Mouse (Mus musculus) G1E (cell line): Measurements from ENCODE around the gene Zfp672.

Experiments used
- CTCF ChIP-seq: IDR thresholded peaks from 2 replicates; pipeline ENCODE4 v1.5.1; 2012; ENCODE audit warnings: low read depth, low read length, inconsistent platforms, mixed read lengths
- GATA1 ChIP-seq: IDR thresholded peaks from 2 replicates; pipeline ENCODE4 v1.6.1; 2012; ENCODE audit warnings: borderline replicate concordance, low read length, inconsistent platforms, mixed read lengths
- POLR2AphosphoS5 ChIP-seq: IDR thresholded peaks from 2 replicates; pipeline ENCODE4 v1.6.1; 2012; ENCODE audit warnings: low read depth, low read length, inconsistent platforms; ENCODE audit not compliant: insufficient replicate concordance
- TAL1 ChIP-seq: conservative IDR thresholded peaks from 2 replicates; pipeline ENCODE4 v1.6.1; 2012; ENCODE audit warnings: low read depth, low read length, inconsistent platforms, mixed read lengths

- TF ChIP-seq CTCF (no peak), TAL1 (no peak), GATA1 (no peak), POLR2AphosphoS5 (no peak)
Measured at GRCm38 (mm10) chr11:58378763-58379278, 48.7 kb upstream of the Zfp672 start, which contains the start of gene Lypd8.
